Mouse (Mus musculus): ENCODE measurements at regions not wholly inside any gene's neighbourhood (a gene's known extent, or its start where the extent isn't known, plus 50 kb on each side); places are given as distances from the start of the nearest gene placed in this dataset.

GRCm38 (mm10) chr15:25305801-25306200, 107.8 kb downstream of the Basp1 start:
- DNase-seq (ENCODE audit: low read depth): no peak

- no peak for DNase-seq (ENCODE audit: low read depth)
Observed at GRCm38 (mm10) chr15:25303379-25303778, 110.2 kb downstream of the Basp1 start.

- DNase-seq (ENCODE audit: low read depth): no peak
Observed at GRCm38 (mm10) chr15:25302671-25303294, 110.8 kb downstream of the Basp1 start.

- no peak for DNase-seq (ENCODE audit: low read depth)
Observed at GRCm38 (mm10) chr15:25301810-25302209, 111.8 kb downstream of the Basp1 start.

GRCm38 (mm10) chr15:25297278-25297677, 116.3 kb downstream of the Basp1 start:
- no peak for DNase-seq (ENCODE audit: low read depth)

- DNase-seq (ENCODE audit: low read depth): no peak
Observed at GRCm38 (mm10) chr15:25296714-25297113, 116.8 kb downstream of the Basp1 start.

- no peak for DNase-seq (ENCODE audit: low read depth)
Observed at GRCm38 (mm10) chr15:25295753-25296152, 117.8 kb downstream of the Basp1 start.

GRCm38 (mm10) chr15:25291231-25291691, 122.3 kb downstream of the Basp1 start:
- DNase-seq (ENCODE audit: low read depth): no peak

- no peak for DNase-seq (ENCODE audit: low read depth)
Observed at GRCm38 (mm10) chr15:25287850-25288249, 125.7 kb downstream of the Basp1 start.

- no peak for DNase-seq (ENCODE audit: low read depth)
Observed at GRCm38 (mm10) chr15:25284354-25285199, 129.0 kb downstream of the Basp1 start.

- no peak for DNase-seq (ENCODE audit: low read depth)
Observed at GRCm38 (mm10) chr15:25283713-25284112, 129.9 kb downstream of the Basp1 start.

- no peak for DNase-seq (ENCODE audit: low read depth)
Observed at GRCm38 (mm10) chr15:25282346-25282745, 131.2 kb downstream of the Basp1 start.

- DNase-seq (ENCODE audit: low read depth): no peak
Observed at GRCm38 (mm10) chr15:25281942-25282341, 131.6 kb downstream of the Basp1 start.

GRCm38 (mm10) chr15:25278317-25279156, 135.0 kb downstream of the Basp1 start:
- DNase-seq (ENCODE audit: low read depth): no peak

- DNase-seq (ENCODE audit: low read depth): no peak
Observed at GRCm38 (mm10) chr15:25276227-25276626, 137.3 kb downstream of the Basp1 start.

GRCm38 (mm10) chr15:25271886-25272285, 141.7 kb downstream of the Basp1 start:
- no peak for DNase-seq (ENCODE audit: low read depth)

- no peak for DNase-seq (ENCODE audit: low read depth)
Observed at GRCm38 (mm10) chr15:25270349-25270748, 143.2 kb downstream of the Basp1 start.

- DNase-seq (ENCODE audit: low read depth): peak; percentile 3
Observed at GRCm38 (mm10) chr15:25269345-25269996, 144.1 kb downstream of the Basp1 start.

GRCm38 (mm10) chr15:25268436-25268835, 145.1 kb downstream of the Basp1 start:
- DNase-seq (ENCODE audit: low read depth): no peak

- DNase-seq (ENCODE audit: low read depth): no peak
Observed at GRCm38 (mm10) chr15:25267509-25267908, 146.1 kb downstream of the Basp1 start.

- no peak for DNase-seq (ENCODE audit: low read depth)
Observed at GRCm38 (mm10) chr15:25252648-25253567, 160.7 kb downstream of the Basp1 start.

Measured in c-Kit-positive CD71-positive TER-119-negative erythroid progenitor cells, embryonic 14.5 days (primary cell).